Mouse (Mus musculus) cortical plate, adult 2 months (tissue): ENCODE results near the gene Ccdc30.

ENCODE experiments used
- CTCF ChIP-seq: fragments of 200-500 bp; IDR thresholded peaks from 2 replicates; pipeline ENCODE4 v1.5.1; 2011; ENCODE audit warnings: mild to moderate bottlenecking, control low read depth, low read length; ENCODE audit not compliant: insufficient read depth; ENCODE audit errors: extremely low read depth
- POLR2A ChIP-seq: fragments of 200-500 bp; IDR thresholded peaks from 2 replicates; pipeline ENCODE4 v1.6.1; 2011; ENCODE audit warnings: mild to moderate bottlenecking, low read length, control low read depth; ENCODE audit not compliant: insufficient read depth; ENCODE audit errors: extremely low read depth

DNA sequence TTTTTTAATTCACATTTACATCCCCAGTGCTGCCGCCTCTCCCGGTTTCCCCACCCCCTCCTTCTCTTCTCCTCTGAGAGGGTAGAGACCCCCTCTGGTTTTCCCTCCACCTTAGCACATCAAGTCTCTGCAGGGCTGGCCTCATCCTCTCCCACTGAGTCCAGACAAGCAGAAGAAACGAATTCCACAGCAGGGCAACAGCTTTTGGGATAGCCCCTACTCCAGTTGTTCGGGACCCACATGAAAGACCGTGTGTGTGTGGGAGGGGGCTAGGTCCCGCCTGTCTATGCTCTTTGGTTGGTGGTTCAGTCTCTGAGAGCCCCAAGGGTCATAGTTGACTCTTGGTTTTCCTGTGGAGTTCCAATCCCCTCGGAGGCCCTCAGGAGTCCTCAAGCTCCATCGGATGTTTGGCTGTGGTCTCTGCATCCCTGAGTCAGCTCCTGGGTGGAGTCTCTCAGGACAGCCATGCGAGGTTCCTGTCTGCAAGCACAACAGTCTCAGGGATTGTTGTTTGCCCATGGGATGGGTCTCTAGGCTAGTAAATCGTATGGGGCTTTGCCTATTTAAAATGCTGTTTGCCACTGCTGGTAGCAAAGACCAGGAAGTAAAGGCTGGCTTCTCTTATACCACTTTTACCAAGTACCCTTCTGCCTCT is 94.3 kb downstream of the Ccdc30 start:
- TF ChIP-seq CTCF (no peak), POLR2A (no peak)
